Mouse (Mus musculus): ENCODE measurements around the gene Gjc1. TPM values are rescaled to one million over a fixed set of nuclear protein-coding genes. Genes with fewer than 3 reads are reported as not detected.

The Gjc1 gene
- total and polyA plus RNA-seq, 3 experiments, result 12.9 to 23.4 (median 19.4) TPM

- peak within 1 kb of the TSS; percentile 64 for H3K27ac ChIP-seq
- H3K4me1 ChIP-seq (ENCODE audit: control insufficient read depth, insufficient read depth, low read length), result no peaks in the 10 kb centered on the region
- no peak within 1 kb of the TSS; the same call in 1 of the 2 replicates for H3K9ac ChIP-seq (ENCODE audit: low read depth, low read length)
- H3K79me2 ChIP-seq (replicated peaks; ENCODE audit: control insufficient read depth, insufficient read depth, low read length), result no peaks in the 10 kb centered on the region
- no peaks in the 10 kb centered on the region for H3K27me3 ChIP-seq (ENCODE audit: control insufficient read depth, insufficient read depth, low read length)
- intact Hi-C loops (cut with DNase I), result no loop called here
- WGBS, result 64% methylated on average over 4 of the region's 4 CpGs
- TF ChIP-seq CTCF (IDR thresholded peaks at IDR 0.05) (no peak), POLR2A (IDR thresholded peaks at IDR 0.05; ENCODE audit: insufficient read depth, low read depth, low read length) (no peak), EP300 (IDR thresholded peaks at IDR 0.05; ENCODE audit: insufficient read depth, low read depth, low read length) (no peak)
- DNase-seq, result no peak
- H3K4me3 ChIP-seq, result peak within 1 kb of the TSS; percentile 10; the same call in 1 of the 2 replicates
- no peaks in the 10 kb centered on the region for H3K36me3 ChIP-seq (ENCODE audit: control insufficient read depth, insufficient read depth, low read length)
Observed at GRCm38 (mm10) chr11:102835549-102835948, 16.0 kb upstream of the Gjc1 start, which contains the start of gene Higd1b. Gene Higd1b, plus strand, starts transcription at chr11:102835849.

- peak overlapping the region; percentile 45 for H3K27ac ChIP-seq
- intact Hi-C loops (cut with DNase I), result no loop called here
- no peaks in the 10 kb centered on the region for H3K79me2 ChIP-seq (replicated peaks; ENCODE audit: control insufficient read depth, insufficient read depth, low read length)
- TF ChIP-seq CTCF (IDR thresholded peaks at IDR 0.05) (no peak), EP300 (IDR thresholded peaks at IDR 0.05; ENCODE audit: insufficient read depth, low read depth, low read length) (0 out of 2 replicates have a peak, but pooled peaks have one; percentile 22), POLR2A (IDR thresholded peaks at IDR 0.05; ENCODE audit: insufficient read depth, low read depth, low read length) (0 out of 2 replicates have a peak, but pooled peaks have one; percentile 28)
- no peaks in the 10 kb centered on the region for H3K27me3 ChIP-seq (ENCODE audit: control insufficient read depth, insufficient read depth, low read length)
- no peak overlapping the region for H3K9ac ChIP-seq (ENCODE audit: low read depth, low read length)
- no peaks in the 10 kb centered on the region for H3K36me3 ChIP-seq (ENCODE audit: control insufficient read depth, insufficient read depth, low read length)
- no peak overlapping the region for H3K4me3 ChIP-seq
- WGBS, result 81% methylated on average over 10 of the region's 10 CpGs
- no peaks in the 10 kb centered on the region for H3K4me1 ChIP-seq (ENCODE audit: control insufficient read depth, insufficient read depth, low read length)
- DNase-seq, result peak; percentile 37 to 62
Observed at GRCm38 (mm10) chr11:102834219-102834618, 14.7 kb upstream of the Gjc1 start.

GRCm38 (mm10) chr11:102832700-102833297, 13.3 kb upstream of the Gjc1 start:
- H3K4me3 ChIP-seq, result no peak overlapping the region
- H3K9ac ChIP-seq (ENCODE audit: low read depth, low read length), result no peak overlapping the region
- H3K27me3 ChIP-seq (ENCODE audit: control insufficient read depth, insufficient read depth, low read length), result no peaks in the 10 kb centered on the region
- no peak for TF ChIP-seq CTCF (IDR thresholded peaks at IDR 0.05)
- TF ChIP-seq EP300 (IDR thresholded peaks at IDR 0.05; ENCODE audit: insufficient read depth, low read depth, low read length), result no peak
- TF ChIP-seq POLR2A (IDR thresholded peaks at IDR 0.05; ENCODE audit: insufficient read depth, low read depth, low read length), result no peak
- 68% methylated on average over 18 of the region's 18 CpGs for WGBS
- no peaks in the 10 kb centered on the region for H3K79me2 ChIP-seq (replicated peaks; ENCODE audit: control insufficient read depth, insufficient read depth, low read length)
- no peak for DNase-seq
- H3K36me3 ChIP-seq (ENCODE audit: control insufficient read depth, insufficient read depth, low read length), result no peaks in the 10 kb centered on the region
- H3K27ac ChIP-seq, result 0 out of 2 replicates have a peak overlapping the region, but pooled peaks have one; percentile 17
- intact Hi-C loops (cut with DNase I), result no loop called here
- H3K4me1 ChIP-seq (ENCODE audit: control insufficient read depth, insufficient read depth, low read length), result no peaks in the 10 kb centered on the region

- Histone ChIP-seq H3K36me3 (ENCODE audit: control insufficient read depth, insufficient read depth, low read length) (no peaks in the 10 kb centered on the region), H3K79me2 (replicated peaks; ENCODE audit: control insufficient read depth, insufficient read depth, low read length) (no peaks in the 10 kb centered on the region), H3K27me3 (ENCODE audit: control insufficient read depth, insufficient read depth, low read length) (no peaks in the 10 kb centered on the region), H3K4me1 (ENCODE audit: control insufficient read depth, insufficient read depth, low read length) (no peaks in the 10 kb centered on the region), H3K27ac (no peak overlapping the region), H3K9ac (ENCODE audit: low read depth, low read length) (no peak overlapping the region), H3K4me3 (no peak overlapping the region)
- TF ChIP-seq CTCF (IDR thresholded peaks at IDR 0.05) (no peak), POLR2A (IDR thresholded peaks at IDR 0.05; ENCODE audit: insufficient read depth, low read depth, low read length) (no peak), EP300 (IDR thresholded peaks at IDR 0.05; ENCODE audit: insufficient read depth, low read depth, low read length) (no peak)
- intact Hi-C loops (cut with DNase I), result no loop called here
- WGBS, result 44% methylated on average over 4 of the region's 4 CpGs
- no peak for DNase-seq
Observed at GRCm38 (mm10) chr11:102830276-102830675, 10.8 kb upstream of the Gjc1 start.

- 0 out of 2 replicates have a peak, but pooled peaks cover 1% of the 10 kb centered on the region for H3K27me3 ChIP-seq (ENCODE audit: control insufficient read depth, insufficient read depth, low read length)
- H3K4me3 ChIP-seq, result no peak overlapping the region
- no peaks in the 10 kb centered on the region for H3K4me1 ChIP-seq (ENCODE audit: control insufficient read depth, insufficient read depth, low read length)
- DNase-seq, result no peak
- no peaks in the 10 kb centered on the region for H3K79me2 ChIP-seq (replicated peaks; ENCODE audit: control insufficient read depth, insufficient read depth, low read length)
- no peak for TF ChIP-seq EP300 (IDR thresholded peaks at IDR 0.05; ENCODE audit: insufficient read depth, low read depth, low read length)
- no peak for TF ChIP-seq POLR2A (IDR thresholded peaks at IDR 0.05; ENCODE audit: insufficient read depth, low read depth, low read length)
- TF ChIP-seq CTCF (IDR thresholded peaks at IDR 0.05), result no peak
- H3K9ac ChIP-seq (ENCODE audit: low read depth, low read length), result no peak overlapping the region
- 39% methylated on average over 4 of the region's 4 CpGs for WGBS
- H3K36me3 ChIP-seq (ENCODE audit: control insufficient read depth, insufficient read depth, low read length), result no peaks in the 10 kb centered on the region
- no peak overlapping the region; the same call in 1 of the 2 replicates for H3K27ac ChIP-seq
- intact Hi-C loops (cut with DNase I), result no loop called here
Observed at GRCm38 (mm10) chr11:102827097-102827496, 7.6 kb upstream of the Gjc1 start.

- no peak overlapping the region for H3K9ac ChIP-seq (ENCODE audit: low read depth, low read length)
- TF ChIP-seq CTCF (IDR thresholded peaks at IDR 0.05), result no peak
- no peak for TF ChIP-seq POLR2A (IDR thresholded peaks at IDR 0.05; ENCODE audit: insufficient read depth, low read depth, low read length)
- TF ChIP-seq EP300 (IDR thresholded peaks at IDR 0.05; ENCODE audit: insufficient read depth, low read depth, low read length), result no peak
- H3K27ac ChIP-seq, result no peak overlapping the region
- H3K79me2 ChIP-seq (replicated peaks; ENCODE audit: control insufficient read depth, insufficient read depth, low read length), result no peaks in the 10 kb centered on the region
- DNase-seq, result no peak
- no peaks in the 10 kb centered on the region for H3K36me3 ChIP-seq (ENCODE audit: control insufficient read depth, insufficient read depth, low read length)
- H3K4me1 ChIP-seq (ENCODE audit: control insufficient read depth, insufficient read depth, low read length), result no peaks in the 10 kb centered on the region
- H3K4me3 ChIP-seq, result no peak overlapping the region
- intact Hi-C loops (cut with DNase I), result no loop called here
- 0 out of 2 replicates have a peak, but pooled peaks cover 1% of the 10 kb centered on the region for H3K27me3 ChIP-seq (ENCODE audit: control insufficient read depth, insufficient read depth, low read length)
- WGBS, result 92% methylated on average over 2 of the region's 2 CpGs
Observed at GRCm38 (mm10) chr11:102826476-102826875, 7.0 kb upstream of the Gjc1 start.
